Mouse (Mus musculus) CD8-positive naive resting alpha-beta T cell, adult 2 months (primary cell): ENCODE measurements around the gene Kcnip4.

Source experiments
- DNase-seq, 2 experiments: peaks; one replicate each; pipeline ENCODE4 v3.0.0; 2022; ENCODE audit warnings: low read depth in 2 of 2, low spot score in 2 of 2

The Kcnip4 gene

DNA sequence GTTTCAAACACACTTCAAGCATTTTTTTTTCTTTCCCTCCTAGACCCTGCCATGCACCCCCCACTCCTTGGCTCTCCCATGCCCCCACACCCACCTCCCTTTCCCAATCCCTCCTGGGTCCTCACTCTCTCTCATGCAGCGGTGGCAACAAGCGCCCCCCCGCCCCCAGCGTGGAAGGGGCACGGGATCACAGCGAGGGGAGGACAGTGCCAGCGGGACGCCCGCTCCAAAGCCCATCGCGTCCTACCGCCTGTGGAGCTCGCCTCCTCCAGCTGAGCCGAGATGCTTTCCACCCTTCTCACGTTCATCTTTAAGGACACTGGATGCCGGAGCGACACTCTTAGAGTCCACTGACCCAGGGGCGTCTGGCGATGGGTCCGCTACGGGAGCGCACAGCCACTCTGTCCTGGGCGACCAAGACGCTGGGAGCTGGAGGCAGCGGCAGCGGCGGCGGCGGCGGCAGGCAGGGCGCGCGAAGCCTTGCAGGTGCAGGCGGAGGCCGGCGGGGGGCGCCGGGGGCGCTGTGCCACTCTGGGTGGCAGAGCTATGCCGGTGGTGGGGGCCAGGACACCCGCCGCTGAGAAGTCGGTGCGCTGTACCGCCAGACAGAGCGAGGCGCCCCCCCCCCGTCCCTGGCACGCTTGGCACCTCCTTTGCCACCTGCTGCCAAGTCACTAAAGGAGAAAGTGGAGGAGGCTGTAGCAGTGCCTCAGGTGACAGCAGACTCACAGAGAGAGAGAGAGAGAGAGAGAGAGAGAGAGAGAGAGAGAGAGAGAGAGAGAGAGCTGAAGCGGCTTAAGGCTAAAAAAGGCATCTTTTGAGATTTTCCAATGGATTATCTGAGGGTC lies at the start of gene Kcnip4:
Gene Kcnip4, minus strand, starts transcription at position 514 of the 848 bp plus-strand sequence.
- no peak for DNase-seq

DNA sequence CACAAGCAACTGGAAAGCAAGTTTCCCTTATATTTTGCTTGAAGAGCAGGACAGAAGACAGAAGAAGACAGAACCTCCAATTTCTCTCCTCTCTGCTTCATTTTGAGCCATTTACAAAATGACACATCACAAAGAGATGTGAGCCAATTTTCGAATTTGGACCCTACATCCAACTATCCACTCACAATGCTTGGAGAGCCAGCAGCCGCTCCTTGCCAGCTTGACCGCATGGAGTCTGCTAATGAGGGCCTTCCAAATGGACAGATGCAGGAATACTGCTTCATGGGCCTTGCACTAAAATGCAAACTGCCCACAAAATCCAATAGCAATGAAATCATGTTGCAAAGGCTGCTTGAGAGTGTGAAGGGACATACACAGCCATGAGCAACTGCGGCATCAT lies 47.2 kb upstream of the Kcnip4 start:
- DNase-seq = no peak

- DNase-seq = no peak
These were observed 39.0 kb upstream of the Kcnip4 start for GRCm38 (mm10) chr5:49563751-49564150.

DNA sequence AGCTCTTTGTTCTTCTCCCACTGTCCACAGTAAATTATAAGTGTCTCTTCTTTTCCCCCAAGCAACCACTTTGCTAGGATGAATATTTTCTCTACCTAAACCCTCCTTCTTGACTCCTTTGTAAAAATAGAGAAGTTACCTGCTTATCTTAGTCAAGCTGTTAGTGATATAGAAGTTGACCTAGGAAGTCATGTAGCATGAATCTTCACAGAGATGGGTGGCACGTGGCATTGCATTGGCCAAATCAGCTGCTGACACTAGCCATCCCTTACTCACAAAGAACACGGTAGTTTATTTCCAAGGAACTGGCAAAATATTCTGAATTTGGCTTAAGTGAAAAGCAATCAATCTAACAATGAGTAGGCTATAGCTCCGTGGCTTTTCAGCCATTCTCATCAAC lies 32.7 kb upstream of the Kcnip4 start:
- no peak for DNase-seq

DNA sequence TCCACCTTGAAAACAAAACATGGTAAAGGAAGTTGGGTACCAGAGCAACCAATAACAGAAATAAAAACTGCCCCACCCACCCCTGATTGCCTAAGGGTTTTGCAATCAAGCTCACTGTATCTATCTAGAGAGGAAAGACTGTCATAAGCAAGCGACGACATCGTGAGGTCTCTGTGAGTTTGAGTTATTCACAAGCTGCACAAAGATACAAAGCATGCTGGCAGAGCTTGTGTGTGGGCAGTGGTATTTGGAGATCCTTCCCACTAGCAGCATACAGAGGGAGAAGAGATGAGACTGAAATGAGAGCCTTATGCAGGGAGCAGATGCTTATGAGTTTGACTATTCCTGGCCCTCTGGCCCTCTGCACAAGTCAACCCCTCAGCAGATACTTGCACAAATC lies 23.2 kb upstream of the Kcnip4 start:
- DNase-seq = no peak

DNA sequence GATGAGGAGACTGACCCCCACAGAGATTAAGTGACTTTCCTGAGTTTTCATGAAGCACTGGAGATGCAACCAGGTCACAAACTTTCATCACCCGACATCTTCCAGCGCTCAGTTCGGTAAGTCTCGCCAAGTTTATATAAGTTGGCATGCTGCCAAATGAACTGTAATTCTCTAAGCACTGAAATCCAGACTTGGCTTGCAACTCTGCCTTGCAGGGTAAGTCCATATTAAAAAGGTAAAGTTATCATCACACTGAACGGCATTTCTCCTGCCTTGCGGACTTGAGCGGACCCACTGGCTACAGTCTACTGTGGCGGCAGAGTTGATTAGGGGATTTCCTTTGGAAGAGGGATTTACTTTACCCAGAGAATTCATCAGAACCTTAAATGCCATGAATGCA lies 4.7 kb upstream of the Kcnip4 start:
- DNase-seq = no peak

GRCm38 (mm10) chr5:49525242-49525612 lies 520 bp upstream of the Kcnip4 start:
- no peak for DNase-seq

DNA sequence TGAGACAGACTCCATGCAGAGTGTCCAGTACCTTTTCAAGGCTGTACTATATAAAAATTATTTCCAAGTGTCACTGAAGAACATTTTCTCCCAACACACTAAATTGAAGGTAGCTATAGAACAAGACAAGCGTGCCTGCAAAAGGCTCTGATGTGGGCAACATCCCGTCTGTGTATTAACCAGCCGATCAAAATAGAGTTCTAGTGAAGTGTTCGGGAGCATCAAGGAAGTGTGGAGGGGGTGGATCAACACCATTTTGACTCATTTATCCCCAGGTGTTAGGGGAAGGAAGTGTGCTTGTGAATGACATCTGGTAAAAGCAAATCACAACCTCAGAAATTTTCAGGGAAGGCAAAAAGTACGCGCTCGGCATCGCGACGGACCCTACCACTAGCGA lies 712 bp downstream of the Kcnip4 start:
- DNase-seq = no peak

DNA sequence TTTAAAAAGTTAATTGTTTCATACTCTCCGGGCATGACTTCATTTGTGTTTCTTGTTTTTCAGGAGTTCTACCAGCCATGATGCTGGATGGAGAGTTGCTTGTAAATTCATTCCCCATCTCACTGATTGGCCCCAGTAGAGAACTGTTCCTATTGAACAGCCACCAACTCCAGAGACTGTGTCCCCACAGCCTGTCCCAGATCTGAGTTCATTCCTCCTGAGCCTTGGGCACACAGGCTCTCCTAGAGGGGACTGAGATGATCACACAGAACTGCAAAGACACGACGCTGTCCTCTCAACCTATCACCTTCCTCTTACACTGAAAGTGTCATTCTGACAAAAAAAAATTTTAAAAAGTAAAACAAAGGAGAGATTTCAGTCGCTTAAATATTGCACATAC lies 1.7 kb downstream of the Kcnip4 start:
- DNase-seq = no peak

DNA sequence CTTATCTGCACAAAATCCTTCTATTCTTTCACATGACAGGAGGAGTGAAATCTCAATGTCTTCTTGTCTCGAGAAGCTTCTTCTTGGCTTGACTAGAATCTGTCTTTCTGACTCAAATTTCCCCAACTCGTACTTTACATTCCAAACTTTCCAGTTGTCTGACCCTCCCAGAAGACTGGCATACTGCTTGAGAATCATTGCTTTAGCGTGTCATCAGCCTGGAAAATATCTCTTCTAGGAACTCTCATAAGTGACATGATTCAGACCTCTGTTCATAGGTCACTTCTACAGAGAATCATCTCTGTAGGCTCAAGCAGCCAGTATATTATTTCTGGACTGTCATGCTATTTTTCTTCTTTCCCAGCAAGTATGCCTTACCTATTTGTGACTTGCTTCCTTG lies 26.0 kb downstream of the Kcnip4 start:
- DNase-seq = no peak

DNA sequence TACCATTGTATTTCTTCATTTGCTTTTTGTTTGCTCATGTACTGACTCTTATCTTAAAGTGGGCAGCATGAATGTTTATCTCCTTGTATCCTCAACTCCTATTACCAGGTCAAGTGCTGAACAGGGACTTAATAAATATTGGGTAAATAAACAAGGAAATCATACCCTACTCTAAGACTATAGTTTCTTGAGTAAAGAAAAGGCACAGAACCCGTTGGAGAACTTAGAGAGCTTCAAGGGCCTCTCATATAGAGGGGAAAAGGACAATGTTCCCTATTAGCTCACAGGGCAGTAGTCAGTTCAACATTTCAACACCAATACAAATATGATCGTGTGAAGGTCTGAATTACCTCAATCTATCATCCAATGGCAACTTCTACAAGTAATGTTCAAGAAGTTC lies 37.4 kb downstream of the Kcnip4 start:
- no peak for DNase-seq

GRCm38 (mm10) chr5:49470738-49471137 lies 54.0 kb downstream of the Kcnip4 start:
- DNase-seq = no peak

DNA sequence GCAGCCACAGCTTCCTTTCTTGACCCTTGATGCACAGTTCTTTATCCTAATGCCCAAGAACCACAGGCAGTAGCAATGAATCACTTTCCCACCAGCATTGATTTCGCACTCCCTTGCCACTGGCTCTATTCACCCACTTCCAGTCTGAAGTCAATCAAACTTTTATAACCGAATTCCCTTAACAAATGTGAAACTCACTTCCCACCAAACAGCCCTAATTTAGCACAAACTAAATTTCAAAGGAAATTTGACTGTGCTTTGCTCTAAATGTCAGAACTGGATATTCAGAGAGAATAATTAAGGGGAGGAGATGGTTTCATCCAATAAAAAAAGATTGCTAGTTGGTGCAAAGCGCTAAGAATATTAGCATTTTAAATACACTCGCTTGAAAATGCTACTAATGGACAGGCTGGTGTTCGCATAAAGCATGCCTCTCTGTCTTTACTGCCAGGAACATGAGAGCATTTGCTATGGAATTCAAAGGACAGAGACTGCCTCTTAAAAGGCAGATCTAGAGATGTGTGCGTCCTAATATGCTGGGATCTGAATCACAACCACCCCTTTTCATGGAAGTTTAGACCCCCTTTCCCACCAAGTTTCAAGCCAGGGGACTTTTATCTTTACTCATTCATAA lies 63.9 kb downstream of the Kcnip4 start:
- no peak for DNase-seq

DNA sequence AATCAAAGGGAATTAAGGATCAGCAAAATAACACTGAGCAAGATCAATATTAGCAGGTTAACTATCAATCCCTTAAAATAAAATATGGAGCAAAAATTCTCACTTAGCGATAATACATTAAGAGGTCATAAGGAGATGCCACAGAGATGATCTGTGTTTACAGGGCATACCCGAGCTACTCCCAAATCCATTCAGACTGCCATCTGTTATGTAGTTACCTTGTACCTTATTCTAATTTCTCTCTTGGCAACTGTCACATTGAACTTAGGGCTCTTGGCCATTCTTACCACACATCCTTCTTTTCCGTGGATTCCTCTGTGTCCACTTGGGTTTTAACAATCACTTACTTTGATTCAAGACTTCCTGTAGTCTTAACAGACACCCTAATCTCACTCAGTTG lies 71.6 kb downstream of the Kcnip4 start:
- DNase-seq = no peak

DNA sequence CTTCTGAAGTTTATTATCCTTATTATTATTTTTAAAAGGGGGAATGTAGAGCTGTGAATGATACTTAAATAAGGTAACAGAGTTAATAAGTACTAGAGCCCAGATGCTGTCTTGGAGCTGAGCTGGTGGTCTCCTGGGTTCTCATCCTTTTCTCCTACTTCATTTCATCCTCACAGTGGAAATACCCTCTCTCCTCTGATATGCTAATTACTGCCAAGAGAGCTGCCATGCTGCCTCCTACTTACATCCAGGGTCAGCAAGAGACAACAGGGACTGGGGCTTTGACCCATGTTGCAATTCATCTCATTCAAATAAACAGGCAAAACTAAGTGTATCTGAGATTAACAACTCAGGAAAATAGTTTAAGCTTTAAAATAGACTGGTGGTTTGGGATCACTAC lies 73.4 kb downstream of the Kcnip4 start:
- no peak for DNase-seq

DNA sequence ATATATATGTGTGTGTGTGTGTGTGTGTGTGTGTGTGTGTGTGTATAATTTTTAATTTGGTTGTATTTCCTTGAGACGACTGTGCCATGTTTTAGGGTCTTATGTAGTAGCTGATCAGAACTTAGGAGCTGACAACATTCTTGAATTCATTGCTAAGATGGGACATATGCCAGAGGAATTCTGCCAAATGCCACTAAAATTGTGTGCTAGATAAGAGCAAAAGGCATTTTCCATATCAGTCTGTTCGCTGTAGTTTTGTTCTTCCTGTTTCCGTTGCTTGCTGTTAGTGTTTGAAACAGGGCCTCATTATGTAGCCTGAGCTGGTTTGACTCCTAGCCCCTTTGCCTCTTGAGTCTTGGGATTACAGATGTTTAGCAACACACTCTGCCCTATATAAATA lies 73.8 kb downstream of the Kcnip4 start:
- DNase-seq = no peak

DNA sequence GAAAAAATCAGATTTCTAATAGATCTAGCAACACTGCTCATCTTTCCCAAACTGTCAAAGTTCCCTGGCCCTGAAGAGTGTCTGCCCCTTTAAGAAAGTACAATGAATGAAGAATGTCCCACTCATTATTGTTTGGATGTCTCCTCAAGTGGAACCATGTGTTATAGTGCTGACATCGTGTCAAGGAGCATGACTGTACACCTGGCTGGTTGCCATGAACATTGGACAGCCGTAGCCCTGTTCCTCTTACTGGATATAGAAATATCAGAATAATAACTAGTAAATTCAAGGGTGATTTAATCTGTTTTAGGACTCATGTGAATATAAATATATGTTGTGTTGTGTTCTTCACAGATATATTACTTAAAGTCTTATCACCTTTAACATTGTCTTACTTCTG lies 87.5 kb downstream of the Kcnip4 start:
- DNase-seq = no peak

- DNase-seq = no peak
These were observed 97.0 kb downstream of the Kcnip4 start for GRCm38 (mm10) chr5:49427689-49428088.

DNA sequence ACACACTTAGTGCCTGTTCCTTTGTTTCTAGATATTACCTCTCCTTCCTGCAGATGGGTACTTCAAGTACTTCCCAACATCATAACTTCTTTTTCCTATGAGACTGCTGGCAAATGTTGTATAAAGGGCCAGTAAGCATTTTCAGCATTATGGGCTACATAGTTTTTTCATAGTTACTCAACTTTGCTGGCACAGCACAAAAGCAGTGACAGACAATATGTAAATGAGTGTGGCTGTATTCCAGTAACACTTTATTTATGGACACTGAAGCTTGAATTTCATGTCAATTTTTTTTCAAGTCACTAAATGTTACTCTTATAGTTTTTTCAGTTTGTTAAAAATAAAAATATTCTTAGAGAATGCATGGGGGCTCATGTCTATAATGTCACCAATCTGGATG lies 105.0 kb downstream of the Kcnip4 start:
- DNase-seq = no peak

DNA sequence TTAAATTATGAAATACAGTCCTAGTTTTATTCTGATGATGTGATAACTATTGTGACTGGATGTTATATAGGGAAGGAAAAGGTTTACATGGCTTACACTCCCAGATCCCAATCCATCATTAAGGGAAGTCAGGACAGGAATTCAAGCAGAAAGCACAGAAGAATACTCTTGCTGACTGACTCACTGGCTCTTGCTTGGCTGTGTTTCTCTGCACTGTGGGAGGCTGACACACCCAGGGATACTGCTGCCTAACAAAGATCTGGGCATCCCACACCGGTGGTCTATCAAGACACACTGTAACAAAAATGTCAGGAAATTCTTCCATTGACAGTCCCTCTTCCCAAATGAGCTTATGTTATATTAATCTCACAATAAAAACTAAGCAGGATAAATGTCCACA lies 116.4 kb downstream of the Kcnip4 start:
- no peak for DNase-seq

DNA sequence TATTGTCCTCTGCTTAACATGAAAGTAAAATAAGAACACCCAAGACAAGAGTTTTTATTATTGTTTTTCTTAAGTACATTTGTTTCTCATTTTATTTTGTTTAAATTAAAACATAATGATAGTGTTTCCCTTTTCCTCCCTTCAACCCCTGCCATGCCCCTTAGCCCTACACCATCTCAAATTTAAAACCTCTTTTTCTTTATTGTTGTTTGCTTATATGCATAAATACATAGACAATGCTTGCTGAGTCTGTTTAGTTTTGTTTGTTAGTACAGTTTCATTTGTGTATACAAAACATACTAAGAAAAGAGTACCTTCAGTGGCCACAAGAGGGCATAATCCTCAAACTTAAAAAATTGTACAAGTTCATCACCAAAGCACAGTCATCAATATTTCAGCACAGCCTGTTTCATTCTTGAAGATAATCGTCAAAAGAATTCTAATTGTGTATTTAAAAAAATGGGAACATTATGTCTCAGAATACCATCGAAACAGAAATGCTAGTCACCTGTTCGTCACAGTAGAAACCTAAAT lies 154.1 kb downstream of the Kcnip4 start:
- no peak for DNase-seq

DNA sequence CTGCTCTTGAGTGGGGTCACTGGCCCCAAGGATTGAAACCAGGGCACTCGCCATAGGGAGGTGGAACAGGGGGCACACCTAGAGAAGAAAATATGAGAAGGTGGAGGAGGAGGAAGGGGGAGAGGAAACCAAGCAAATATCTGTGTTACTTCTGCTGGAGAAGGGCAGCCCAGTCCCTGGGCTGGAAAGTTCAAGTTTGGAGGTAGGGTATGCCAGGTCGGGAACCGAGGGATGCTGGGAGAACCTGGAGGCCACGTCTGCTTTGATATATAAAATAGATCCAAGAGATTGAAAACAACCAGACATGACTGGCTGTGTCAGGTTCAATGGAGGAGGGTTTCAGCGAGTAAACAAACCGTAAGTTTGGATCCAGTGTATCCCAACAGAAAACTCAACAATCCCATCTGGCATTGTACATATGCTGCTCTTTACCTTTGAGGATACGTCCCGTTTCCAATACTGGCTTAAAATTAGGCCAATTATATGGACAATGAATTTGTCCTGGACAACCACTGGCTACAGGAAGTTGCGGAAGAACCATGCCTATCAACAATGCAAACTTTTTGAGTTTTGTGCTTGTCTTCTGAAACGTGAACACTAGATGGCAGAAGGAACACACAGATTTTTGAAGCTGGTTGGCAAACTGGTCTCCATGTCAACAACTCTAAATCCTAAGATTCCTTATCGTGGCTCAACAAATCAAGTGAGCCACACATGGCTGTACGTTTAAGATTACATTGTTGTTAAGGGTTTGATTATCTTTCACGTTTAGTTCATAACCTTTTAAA lies 155.9 kb downstream of the Kcnip4 start:
- DNase-seq = no peak
